Mouse (Mus musculus) ES-Bruce4 (cell line): ENCODE results near the gene Actr6.

ENCODE experiments used
- CTCF ChIP-seq: IDR thresholded peaks from one replicate; pipeline ENCODE4 v1.8.1; 2011; ENCODE audit warnings: low read depth, low read length
- POLR2A ChIP-seq: IDR thresholded peaks from one replicate; pipeline ENCODE4 v1.8.1; 2011; ENCODE audit warnings: low read length; ENCODE audit not compliant: insufficient read depth

- TF ChIP-seq CTCF (no peak), POLR2A (no peak)
These were observed 19.0 kb upstream of the Actr6 start for GRCm38 (mm10) chr10:89751069-89751468.
